Mouse (Mus musculus) kidney, adult 2 months (tissue): ENCODE measurements around the gene Atp6v0c. TPM values are rescaled to one million over a fixed set of nuclear protein-coding genes. Genes with fewer than 3 reads are reported as not detected.
A peak's percentile ranks its signal among the peaks of the same experiment; 100 is the strongest.

ENCODE experiments used
- DNase-seq: peaks from one replicate; pipeline ENCODE4 v3.0.0; 2021
- H3K27ac ChIP-seq: fragments of 200-500 bp; 2 replicates; pipeline ENCODE4 v1.5.1; 2012; ENCODE audit warnings: low read depth, low read length, control low read depth, inconsistent platforms; ENCODE audit not compliant: insufficient read depth
- H3K27me3 ChIP-seq: fragments of 200-500 bp; replicated peaks from 2 replicates; pipeline ENCODE4 v1.6.1; 2012; ENCODE audit warnings: mild to moderate bottlenecking, moderate library complexity, low read length, inconsistent platforms; ENCODE audit not compliant: control insufficient read depth, insufficient read depth
- H3K36me3 ChIP-seq: fragments of 200-500 bp; 2 replicates; pipeline ENCODE4 v1.6.1; 2012; ENCODE audit warnings: mild to moderate bottlenecking, moderate library complexity, low read length, inconsistent platforms; ENCODE audit not compliant: control insufficient read depth, insufficient read depth
- H3K4me1 ChIP-seq: fragments of 200-500 bp; 2 replicates; pipeline ENCODE4 v1.6.1; 2011; ENCODE audit warnings: low read length; ENCODE audit not compliant: control insufficient read depth, insufficient read depth
- H3K4me3 ChIP-seq: fragments of 200-500 bp; 2 replicates; pipeline ENCODE4 v1.5.1; 2011; ENCODE audit warnings: mild to moderate bottlenecking, low read depth, low read length, control low read depth; ENCODE audit not compliant: insufficient read depth
- CTCF ChIP-seq: fragments of 200-500 bp; conservative IDR thresholded peaks from 2 replicates; pipeline ENCODE4 v1.5.1; 2011; ENCODE audit warnings: low read depth, mild to moderate bottlenecking, control low read depth, low read length, moderate library complexity, mixed read lengths; ENCODE audit not compliant: insufficient read depth, insufficient read length
- POLR2A ChIP-seq: fragments of 200-500 bp; IDR thresholded peaks from one replicate; pipeline ENCODE4 v1.6.1; 2011; ENCODE audit warnings: low read depth, low read length, control low read depth
- WGBS: fragments of 180-500 bp; shearing (Covaris S2); methylation state at CpG from one replicate; pipeline ENCODE4 v1.1.7; 2018; 5-methylcytosine and 5-hydroxymethylcytosine counted together
- polyA plus RNA-seq: library from polyadenylated mRNA; depleted of rRNA; stranded (reverse); fragments of >200 nt; gene quantifications from 2 replicates; pipeline ENCODE4 v1.2.3, GENCODE M21; 2012

Gene Atp6v0c
- polyA plus RNA-seq, 1 experiment, result 2,489 TPM

GRCm38 (mm10) chr17:24195349-24195748, 25.8 kb upstream of the Atp6v0c start:
- Histone ChIP-seq H3K36me3 (no peaks in the 10 kb centered on the region), H3K27ac (no peak overlapping the region), H3K4me1 (no peaks in the 10 kb centered on the region), H3K4me3 (no peak overlapping the region), H3K27me3 (no peaks in the 10 kb centered on the region)
- TF ChIP-seq POLR2A (no peak), CTCF (no peak; the same call in 1 of the 2 replicates)
- WGBS, result 60% methylated on average over 2 of the region's 2 CpGs
- DNase-seq, result no peak

- no peak overlapping the region for H3K27ac ChIP-seq
- no peaks in the 10 kb centered on the region for H3K27me3 ChIP-seq
- H3K4me1 ChIP-seq, result no peaks in the 10 kb centered on the region
- WGBS, result 94% methylated on average over 5 of the region's 5 CpGs
- TF ChIP-seq CTCF (no peak), POLR2A (no peak)
- no peak overlapping the region for H3K4me3 ChIP-seq
- no peak for DNase-seq
- no peaks in the 10 kb centered on the region for H3K36me3 ChIP-seq
Measured at GRCm38 (mm10) chr17:24193769-24194168, 24.3 kb upstream of the Atp6v0c start.

- Histone ChIP-seq H3K4me3 (no peak overlapping the region), H3K4me1 (no peaks in the 10 kb centered on the region), H3K27me3 (no peaks in the 10 kb centered on the region), H3K36me3 (no peaks in the 10 kb centered on the region), H3K27ac (no peak overlapping the region)
- WGBS, result 91% methylated on average over 8 of the region's 8 CpGs
- no peak for DNase-seq
- TF ChIP-seq CTCF (no peak), POLR2A (no peak)
Measured at GRCm38 (mm10) chr17:24193268-24193667, 23.8 kb upstream of the Atp6v0c start.

GRCm38 (mm10) chr17:24192848-24193247, 23.3 kb upstream of the Atp6v0c start:
- H3K4me1 ChIP-seq, result no peaks in the 10 kb centered on the region
- H3K36me3 ChIP-seq, result no peaks in the 10 kb centered on the region
- no peaks in the 10 kb centered on the region for H3K27me3 ChIP-seq
- H3K4me3 ChIP-seq, result no peak overlapping the region
- no peak overlapping the region for H3K27ac ChIP-seq
- no peak for DNase-seq
- no peak for TF ChIP-seq POLR2A
- TF ChIP-seq CTCF, result no peak
- WGBS, result 63% methylated on average over 8 of the region's 8 CpGs

GRCm38 (mm10) chr17:24191481-24191880, 22.0 kb upstream of the Atp6v0c start:
- Histone ChIP-seq H3K36me3 (no peaks in the 10 kb centered on the region), H3K27ac (no peak overlapping the region), H3K4me1 (no peaks in the 10 kb centered on the region), H3K27me3 (no peaks in the 10 kb centered on the region), H3K4me3 (no peak overlapping the region)
- 89% methylated on average over 4 of the region's 4 CpGs for WGBS
- DNase-seq, result no peak
- TF ChIP-seq CTCF (no peak), POLR2A (no peak)

- no peak for DNase-seq
- Histone ChIP-seq H3K4me1 (no peaks in the 10 kb centered on the region), H3K4me3 (no peak overlapping the region), H3K27ac (no peak overlapping the region), H3K27me3 (no peaks in the 10 kb centered on the region), H3K36me3 (no peaks in the 10 kb centered on the region)
- WGBS, result 91% methylated on average over 2 of the region's 2 CpGs
- no peak for TF ChIP-seq POLR2A
- TF ChIP-seq CTCF, result no peak
Measured at GRCm38 (mm10) chr17:24190934-24191333, 21.4 kb upstream of the Atp6v0c start.

GRCm38 (mm10) chr17:24174259-24174658, 4.8 kb upstream of the Atp6v0c start:
- TF ChIP-seq POLR2A (no peak), CTCF (no peak)
- Histone ChIP-seq H3K36me3 (no peaks in the 10 kb centered on the region), H3K27ac (no peak overlapping the region), H3K27me3 (no peaks in the 10 kb centered on the region), H3K4me3 (no peak overlapping the region), H3K4me1 (peaks cover 6% of the 10 kb centered on the region)
- 70% methylated on average over 3 of the region's 3 CpGs for WGBS
- DNase-seq, result no peak

GRCm38 (mm10) chr17:24173423-24173822, 3.9 kb upstream of the Atp6v0c start:
- Histone ChIP-seq H3K27ac (no peak overlapping the region), H3K4me1 (peaks cover 6% of the 10 kb centered on the region), H3K36me3 (no peaks in the 10 kb centered on the region), H3K4me3 (no peak overlapping the region), H3K27me3 (no peaks in the 10 kb centered on the region)
- TF ChIP-seq CTCF (peak; percentile 92), POLR2A (no peak)
- peak; percentile 78 for DNase-seq
- 2% methylated on average over 3 of the region's 3 CpGs for WGBS
